Mouse (Mus musculus): ENCODE data around the gene Ndufs5. TPM values are rescaled to one million over a fixed set of nuclear protein-coding genes. Genes with fewer than 3 reads are reported as not detected.

The Ndufs5 gene
- polyA plus RNA-seq, 1 experiment = 636 TPM

DNA sequence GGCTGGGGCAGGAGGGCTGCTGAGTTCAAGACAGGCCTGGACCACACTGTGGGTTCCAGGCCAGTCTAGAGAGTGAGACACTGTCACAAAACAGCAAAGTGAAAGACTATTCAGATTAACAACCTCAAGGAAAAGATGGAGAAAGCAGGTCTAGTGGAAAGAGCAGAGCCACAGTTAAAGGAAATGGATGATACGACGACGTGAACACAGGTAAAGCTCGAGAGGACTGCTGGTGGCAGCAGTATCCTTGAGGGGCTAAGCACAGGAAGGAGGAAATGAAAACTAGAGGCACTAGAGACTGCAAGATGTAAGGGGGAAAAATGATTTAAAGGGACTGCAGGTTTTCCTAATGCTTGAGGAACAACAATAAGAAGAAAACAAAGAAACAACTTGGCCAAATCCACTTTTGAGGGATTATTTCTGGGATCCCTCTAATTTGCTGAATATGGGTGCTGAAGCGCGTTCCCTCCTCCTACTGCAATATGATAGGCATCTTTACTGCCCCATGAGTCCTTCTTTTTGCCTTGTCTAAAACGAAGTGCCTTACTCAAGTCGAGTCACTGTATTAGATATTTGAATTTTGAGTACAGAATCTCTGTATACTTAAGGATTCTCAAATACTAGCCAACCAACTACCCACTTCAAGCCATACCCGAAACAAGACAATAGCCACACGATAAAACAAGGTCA, 30.9 kb upstream of the Ndufs5 start:
- TF ChIP-seq CTCF (IDR thresholded peaks at IDR 0.05; ENCODE audit: borderline replicate concordance, insufficient read depth, low read depth, low read length) = no peak
- TF ChIP-seq POLR2A (IDR thresholded peaks at IDR 0.05; ENCODE audit: borderline replicate concordance, insufficient read depth, low read length) = no peak
- Histone ChIP-seq H3K4me1 (ENCODE audit: control insufficient read depth, insufficient read depth, low read length) (peaks cover 2% of the 10 kb centered on the region; the same call in 1 of the 2 replicates), H3K27me3 (ENCODE audit: control insufficient read depth, insufficient read depth, low read length) (no peaks in the 10 kb centered on the region), H3K4me3 (replicated peaks; ENCODE audit: insufficient read depth, low read depth, low read length) (peak overlapping the region; percentile 75), H3K27ac (ENCODE audit: insufficient read depth, low read length) (0 out of 2 replicates have a peak overlapping the region, but pooled peaks have one; percentile 54)
- 4% methylated on average over 10 of the region's 10 CpGs for WGBS
- DNase-seq = no peak

DNA sequence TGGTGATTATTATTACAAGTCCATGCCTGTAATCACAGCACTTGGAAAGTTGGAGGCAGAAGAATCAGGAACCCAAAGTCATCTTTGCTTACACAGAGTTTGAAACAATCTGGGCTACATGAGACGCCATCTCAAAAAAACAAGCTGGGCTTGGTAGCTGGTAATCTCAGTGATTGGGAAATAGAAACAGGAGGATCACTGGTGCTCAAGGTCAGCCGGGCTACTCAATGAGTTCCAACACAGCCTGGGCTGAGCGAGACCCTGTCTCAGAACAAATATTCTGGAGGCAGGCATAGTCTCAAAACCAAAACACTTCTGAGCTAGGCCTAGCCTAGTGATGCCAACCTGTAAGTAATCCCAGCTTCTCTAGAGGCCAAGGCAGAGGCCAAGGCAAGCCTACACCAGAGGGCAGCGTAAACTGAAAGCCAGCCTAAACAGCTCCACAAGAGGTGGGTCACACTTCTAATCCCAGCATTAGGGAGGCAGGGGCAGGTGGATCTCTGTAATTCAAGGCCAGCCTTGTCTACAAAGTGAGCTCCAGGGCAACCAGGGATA, 27.3 kb upstream of the Ndufs5 start:
- TF ChIP-seq CTCF (IDR thresholded peaks at IDR 0.05; ENCODE audit: borderline replicate concordance, insufficient read depth, low read depth, low read length) (no peak), POLR2A (IDR thresholded peaks at IDR 0.05; ENCODE audit: borderline replicate concordance, insufficient read depth, low read length) (no peak)
- 92% methylated on average over 4 of the region's 4 CpGs for WGBS
- no peak for DNase-seq
- H3K27ac ChIP-seq (ENCODE audit: insufficient read depth, low read length) = no peak overlapping the region
- H3K4me1 ChIP-seq (ENCODE audit: control insufficient read depth, insufficient read depth, low read length) = peaks cover 2% of the 10 kb centered on the region; the same call in 1 of the 2 replicates
- no peaks in the 10 kb centered on the region for H3K27me3 ChIP-seq (ENCODE audit: control insufficient read depth, insufficient read depth, low read length)
- no peak overlapping the region for H3K4me3 ChIP-seq (replicated peaks; ENCODE audit: insufficient read depth, low read depth, low read length)

DNA sequence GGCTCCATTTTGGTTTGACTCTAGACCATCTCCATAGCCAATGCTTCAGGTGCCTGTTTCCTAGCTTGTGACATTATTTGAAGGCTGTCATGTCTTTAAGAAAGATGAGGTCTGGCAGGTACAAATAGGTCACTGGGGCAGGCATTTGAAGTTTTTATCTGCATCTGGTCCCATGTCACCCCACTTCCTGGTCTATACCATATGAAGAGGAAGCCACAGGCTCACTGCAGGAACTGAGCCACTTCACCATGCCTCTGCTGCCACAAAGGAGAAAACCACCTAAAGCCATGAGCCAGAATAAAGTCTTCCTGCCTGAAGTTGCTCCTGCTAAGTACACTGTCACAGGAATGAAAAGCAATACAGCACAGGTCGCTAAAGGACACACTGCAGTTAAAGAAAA, 24.9 kb upstream of the Ndufs5 start:
- WGBS = 91% methylated on average over 1 of the region's 1 CpGs
- Histone ChIP-seq H3K27me3 (ENCODE audit: control insufficient read depth, insufficient read depth, low read length) (no peaks in the 10 kb centered on the region), H3K4me3 (replicated peaks; ENCODE audit: insufficient read depth, low read depth, low read length) (no peak overlapping the region), H3K27ac (ENCODE audit: insufficient read depth, low read length) (no peak overlapping the region), H3K4me1 (ENCODE audit: control insufficient read depth, insufficient read depth, low read length) (peaks cover 2% of the 10 kb centered on the region; the same call in 1 of the 2 replicates)
- DNase-seq = no peak
- no peak for TF ChIP-seq CTCF (IDR thresholded peaks at IDR 0.05; ENCODE audit: borderline replicate concordance, insufficient read depth, low read depth, low read length)
- no peak for TF ChIP-seq POLR2A (IDR thresholded peaks at IDR 0.05; ENCODE audit: borderline replicate concordance, insufficient read depth, low read length)

DNA sequence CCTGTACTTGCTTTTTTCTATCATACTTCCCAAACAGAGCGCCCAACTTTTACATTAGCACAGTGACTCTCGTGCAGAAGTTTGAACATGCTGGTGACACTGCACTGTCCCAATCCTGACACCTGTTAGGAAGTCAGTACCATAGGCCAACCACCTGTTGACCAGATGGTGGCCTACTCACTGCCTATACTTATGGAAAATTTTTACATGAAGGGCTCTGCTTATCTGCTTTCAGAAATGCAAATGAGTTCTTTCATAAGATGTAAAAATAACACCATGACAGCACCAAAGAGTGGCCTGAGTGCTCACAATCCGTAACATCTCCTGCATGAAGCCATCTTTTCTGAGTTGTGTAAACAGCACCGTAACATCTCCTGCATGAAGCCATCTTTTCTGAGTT, 20.7 kb upstream of the Ndufs5 start:
- TF ChIP-seq POLR2A (IDR thresholded peaks at IDR 0.05; ENCODE audit: borderline replicate concordance, insufficient read depth, low read length) = no peak
- no peak for TF ChIP-seq CTCF (IDR thresholded peaks at IDR 0.05; ENCODE audit: borderline replicate concordance, insufficient read depth, low read depth, low read length)
- Histone ChIP-seq H3K27me3 (ENCODE audit: control insufficient read depth, insufficient read depth, low read length) (no peaks in the 10 kb centered on the region), H3K4me3 (replicated peaks; ENCODE audit: insufficient read depth, low read depth, low read length) (no peak overlapping the region), H3K27ac (ENCODE audit: insufficient read depth, low read length) (no peak overlapping the region), H3K4me1 (ENCODE audit: control insufficient read depth, insufficient read depth, low read length) (peaks cover under 1% of the 10 kb centered on the region; the same call in 1 of the 2 replicates)
- DNase-seq = no peak
- WGBS = 85% methylated on average over 4 of the region's 4 CpGs

DNA sequence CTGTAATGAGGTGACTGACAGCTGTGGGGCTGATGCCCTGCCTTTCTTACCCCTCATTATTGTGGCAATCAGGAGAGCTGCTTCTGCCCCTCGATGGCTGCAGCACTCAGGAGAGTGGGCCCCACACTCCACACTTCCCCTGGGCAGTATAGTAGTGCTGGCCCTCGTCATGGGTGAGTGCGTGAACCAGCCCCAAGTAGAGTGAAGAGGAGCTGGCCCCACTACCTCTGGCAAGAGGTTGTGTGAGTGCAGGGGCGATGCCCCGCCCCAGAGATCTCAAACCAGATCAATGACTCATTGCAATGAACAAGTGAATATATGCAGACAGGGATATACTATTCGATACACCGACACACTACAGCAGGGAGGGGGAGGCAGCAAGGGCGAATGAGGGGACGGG, 15.5 kb upstream of the Ndufs5 start:
- Histone ChIP-seq H3K4me3 (replicated peaks; ENCODE audit: insufficient read depth, low read depth, low read length) (no peak overlapping the region), H3K4me1 (ENCODE audit: control insufficient read depth, insufficient read depth, low read length) (peaks cover 18% of the 10 kb centered on the region), H3K27me3 (ENCODE audit: control insufficient read depth, insufficient read depth, low read length) (no peaks in the 10 kb centered on the region), H3K27ac (ENCODE audit: insufficient read depth, low read length) (peak overlapping the region; percentile 77)
- TF ChIP-seq CTCF (IDR thresholded peaks at IDR 0.05; ENCODE audit: borderline replicate concordance, insufficient read depth, low read depth, low read length) (no peak), POLR2A (IDR thresholded peaks at IDR 0.05; ENCODE audit: borderline replicate concordance, insufficient read depth, low read length) (no peak)
- no peak for DNase-seq
- 94% methylated on average over 9 of the region's 9 CpGs for WGBS

DNA sequence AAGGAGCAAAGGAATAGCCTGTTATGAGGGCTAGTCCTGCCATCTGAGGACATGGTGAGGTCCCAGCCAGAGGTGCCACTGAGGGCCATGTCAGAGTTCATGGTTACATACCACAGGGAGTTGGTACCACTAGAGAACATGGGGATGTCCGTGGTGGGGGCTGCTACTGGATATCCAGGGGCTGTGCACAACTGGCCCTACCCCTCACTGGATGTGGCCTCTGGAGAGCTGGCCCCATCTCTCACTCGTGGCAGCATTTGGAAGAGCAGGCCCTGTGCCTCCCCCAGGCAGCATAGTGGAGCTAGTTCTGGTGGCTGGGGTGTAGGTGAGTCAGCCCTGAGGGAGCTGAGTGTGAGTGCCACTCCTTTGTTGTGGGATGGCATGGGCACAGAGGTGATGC, 14.9 kb upstream of the Ndufs5 start:
- Histone ChIP-seq H3K27me3 (ENCODE audit: control insufficient read depth, insufficient read depth, low read length) (no peaks in the 10 kb centered on the region), H3K4me1 (ENCODE audit: control insufficient read depth, insufficient read depth, low read length) (peaks cover 18% of the 10 kb centered on the region), H3K4me3 (replicated peaks; ENCODE audit: insufficient read depth, low read depth, low read length) (no peak overlapping the region), H3K27ac (ENCODE audit: insufficient read depth, low read length) (peak overlapping the region; percentile 77)
- 67% methylated on average over 2 of the region's 2 CpGs for whole genome bisulfite sequencing
- DNase-seq = no peak
- no peak for TF ChIP-seq CTCF (IDR thresholded peaks at IDR 0.05; ENCODE audit: borderline replicate concordance, insufficient read depth, low read depth, low read length)
- TF ChIP-seq POLR2A (IDR thresholded peaks at IDR 0.05; ENCODE audit: borderline replicate concordance, insufficient read depth, low read length) = no peak

DNA sequence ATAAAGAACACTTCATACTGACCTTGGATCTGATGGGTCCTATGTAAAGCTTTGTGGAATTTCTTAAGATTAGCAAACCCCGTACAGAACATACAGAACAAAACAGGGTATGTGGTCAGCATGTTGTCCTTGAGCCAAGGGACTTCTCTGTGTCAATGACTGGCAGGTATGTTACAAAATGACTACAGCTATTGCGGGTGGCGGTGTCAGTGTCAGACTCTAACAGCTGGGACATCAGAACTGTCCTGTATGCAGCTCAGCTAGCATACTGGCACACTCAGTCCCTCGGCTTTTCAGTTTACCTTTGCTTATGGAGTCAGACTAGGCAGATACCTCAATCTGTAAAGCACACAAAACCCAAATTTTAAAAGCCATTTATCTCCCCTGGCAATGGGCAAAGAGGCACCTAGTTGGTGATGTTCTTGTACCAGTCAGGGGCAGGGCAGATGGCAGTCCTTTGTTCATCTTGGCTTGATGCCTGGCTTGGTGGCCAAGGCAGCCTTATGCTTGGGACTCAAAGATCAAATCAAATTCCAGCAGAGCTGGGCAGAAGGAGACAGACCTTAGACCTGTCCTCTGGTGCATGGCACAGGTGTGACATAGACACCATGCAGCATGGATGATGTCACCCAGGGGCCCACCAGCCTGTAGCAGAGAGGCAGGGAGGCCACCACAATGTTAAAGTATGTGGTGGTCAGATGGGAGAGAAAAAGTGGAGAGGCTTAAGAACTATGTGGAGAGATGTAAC, 14.3 kb upstream of the Ndufs5 start:
- DNase-seq = peak; percentile 72 to 83
- H3K27me3 ChIP-seq (ENCODE audit: control insufficient read depth, insufficient read depth, low read length) = no peaks in the 10 kb centered on the region
- no peak for TF ChIP-seq CTCF (IDR thresholded peaks at IDR 0.05; ENCODE audit: borderline replicate concordance, insufficient read depth, low read depth, low read length)
- H3K4me1 ChIP-seq (ENCODE audit: control insufficient read depth, insufficient read depth, low read length) = peaks cover 18% of the 10 kb centered on the region
- 53% methylated on average over 4 of the region's 4 CpGs for WGBS
- no peak overlapping the region for H3K4me3 ChIP-seq (replicated peaks; ENCODE audit: insufficient read depth, low read depth, low read length)
- peak overlapping the region; percentile 77 for H3K27ac ChIP-seq (ENCODE audit: insufficient read depth, low read length)

Measured in cerebellum, adult 2 months (tissue).